Mouse (Mus musculus) myocyte (in vitro differentiated cells): ENCODE measurements around the gene Sptlc2. TPM values are rescaled to one million over a fixed set of nuclear protein-coding genes. Genes with fewer than 3 reads are reported as not detected.

Experiments
- H3K27me3 ChIP-seq: one replicate; pipeline ENCODE4 v1.6.1; 2011; ENCODE audit not compliant: control insufficient read depth, insufficient read depth, insufficient read length
- H3K36me3 ChIP-seq: one replicate; pipeline ENCODE4 v1.6.1; 2011; ENCODE audit not compliant: control insufficient read depth, insufficient read depth
- H3K4me2 ChIP-seq: one replicate; pipeline ENCODE4 v1.6.1; 2011; ENCODE audit warnings: low read depth, control low read depth
- H3K4me3 ChIP-seq: one replicate; pipeline ENCODE4 v1.5.1; 2011; ENCODE audit warnings: mild to moderate bottlenecking, control low read depth, moderate library complexity
- H3K79me2 ChIP-seq: one replicate; pipeline ENCODE4 v1.6.1; 2011; ENCODE audit not compliant: control insufficient read depth, insufficient read depth
- H3ac ChIP-seq: one replicate; pipeline ENCODE4 v1.6.1; 2011; ENCODE audit not compliant: control insufficient read depth, insufficient read length
- CEBPB ChIP-seq: IDR thresholded peaks from 2 replicates; pipeline ENCODE4 v1.6.1; 2011; ENCODE audit warnings: mild to moderate bottlenecking, moderate library complexity; ENCODE audit not compliant: poor library complexity, insufficient read depth, severe bottlenecking
- E2F4 ChIP-seq: IDR thresholded peaks from one replicate; pipeline ENCODE4 v1.6.1; 2011; ENCODE audit warnings: mild to moderate bottlenecking, control low read depth, moderate library complexity; ENCODE audit not compliant: insufficient read depth
- MAX ChIP-seq: IDR thresholded peaks from one replicate; pipeline ENCODE4 v1.6.1; 2011; ENCODE audit warnings: low read depth, mild to moderate bottlenecking, control low read depth
- MYOD1 ChIP-seq, 3 experiments: IDR thresholded peaks; one replicate each; pipeline ENCODE4 v1.6.1; 2011; ENCODE audit warnings: control low read depth in 2 of 3, low read depth in 2 of 3, mild to moderate bottlenecking in 2 of 3, moderate library complexity in 1 of 3; ENCODE audit not compliant: insufficient read length in 2 of 3, control insufficient read depth in 1 of 3
- MYOG ChIP-seq, 3 experiments: IDR thresholded peaks; one replicate each; pipeline ENCODE4 v1.6.1; 2011; ENCODE audit warnings: control low read depth in 2 of 3, low read depth in 2 of 3, mild to moderate bottlenecking in 2 of 3; ENCODE audit not compliant: insufficient read length in 2 of 3, control insufficient read depth in 1 of 3, insufficient read depth in 1 of 3
- POLR2A ChIP-seq: IDR thresholded peaks from one replicate; pipeline ENCODE4 v1.6.1; 2011; ENCODE audit warnings: low read depth, mild to moderate bottlenecking, control low read depth, moderate library complexity; ENCODE audit not compliant: insufficient read length
- POLR2AphosphoS2 ChIP-seq: IDR thresholded peaks from one replicate; pipeline ENCODE4 v1.6.1; 2011; ENCODE audit warnings: low read depth, control low read depth; ENCODE audit not compliant: insufficient read length
- REST ChIP-seq: IDR thresholded peaks from one replicate; pipeline ENCODE4 v1.6.1; 2011; ENCODE audit warnings: mild to moderate bottlenecking, control low read depth, moderate library complexity; ENCODE audit not compliant: insufficient read depth, insufficient read length
- SRF ChIP-seq: IDR thresholded peaks from one replicate; pipeline ENCODE4 v1.6.1; 2011; ENCODE audit warnings: low read depth; ENCODE audit not compliant: control insufficient read depth, insufficient read length
- TCF12 ChIP-seq: IDR thresholded peaks from one replicate; pipeline ENCODE4 v1.6.1; 2011; ENCODE audit warnings: mild to moderate bottlenecking, control low read depth; ENCODE audit not compliant: poor library complexity, insufficient read depth, severe bottlenecking
- TCF3 ChIP-seq: IDR thresholded peaks from one replicate; pipeline ENCODE4 v1.6.1; 2011; ENCODE audit warnings: low read depth, control low read depth; ENCODE audit not compliant: insufficient read length
- USF1 ChIP-seq: IDR thresholded peaks from one replicate; pipeline ENCODE4 v1.6.1; 2011; ENCODE audit warnings: low read depth, mild to moderate bottlenecking, control low read depth, moderate library complexity
- polyA plus RNA-seq: library from polyadenylated mRNA; unstranded; fragments of >200 nt; fragmentation: generic; extraction: Trizol; gene quantifications from one replicate; pipeline ENCODE4 v1.2.1, GENCODE M21; 2012; ENCODE audit warnings: missing spikeins

Gene Sptlc2
- polyA plus RNA-seq, 1 experiment, result 43.4 TPM

GRCm38 (mm10) chr12:87331908-87332307, 56.2 kb downstream of the Sptlc2 start:
- no peak for TF ChIP-seq TCF12
- TF ChIP-seq POLR2A, result no peak
- TF ChIP-seq USF1, result no peak
- TF ChIP-seq CEBPB, result no peak
- Histone ChIP-seq H3K36me3 (peaks cover 21% of the 10 kb centered on the region), H3K79me2 (no peaks in the 10 kb centered on the region), H3K4me2 (no peak overlapping the region), H3K4me3 (no peak overlapping the region), H3K27me3 (no peaks in the 10 kb centered on the region), H3ac (no peak overlapping the region)

GRCm38 (mm10) chr12:87331053-87331456, 57.1 kb downstream of the Sptlc2 start:
- H3K4me3 ChIP-seq, result no peak overlapping the region
- peaks cover 21% of the 10 kb centered on the region for H3K36me3 ChIP-seq
- no peaks in the 10 kb centered on the region for H3K79me2 ChIP-seq
- H3ac ChIP-seq, result no peak overlapping the region
- no peak overlapping the region for H3K4me2 ChIP-seq
- H3K27me3 ChIP-seq, result no peaks in the 10 kb centered on the region
- no peak for TF ChIP-seq SRF
- TF ChIP-seq POLR2AphosphoS2, result no peak

GRCm38 (mm10) chr12:87330213-87330612, 57.9 kb downstream of the Sptlc2 start:
- H3ac ChIP-seq, result no peak overlapping the region
- no peaks in the 10 kb centered on the region for H3K79me2 ChIP-seq
- H3K27me3 ChIP-seq, result no peaks in the 10 kb centered on the region
- no peak overlapping the region for H3K4me3 ChIP-seq
- peaks cover 17% of the 10 kb centered on the region for H3K36me3 ChIP-seq
- TF ChIP-seq MYOD1 (IDR thresholded peaks at IDR 0.05; ENCODE audit: control insufficient read depth in 1 of 3, insufficient read length in 2 of 3, low read depth in 2 of 3) (no peak), TCF12 (no peak), MYOG (IDR thresholded peaks at IDR 0.05; ENCODE audit: control insufficient read depth in 1 of 3, insufficient read depth in 1 of 3, insufficient read length in 2 of 3, low read depth in 2 of 3) (no peak), REST (no peak), E2F4 (no peak), SRF (no peak), USF1 (no peak), TCF3 (no peak)
- no peak overlapping the region for H3K4me2 ChIP-seq

- Histone ChIP-seq H3K4me2 (no peak overlapping the region), H3K79me2 (no peaks in the 10 kb centered on the region), H3ac (no peak overlapping the region), H3K4me3 (no peak overlapping the region), H3K27me3 (no peaks in the 10 kb centered on the region), H3K36me3 (peaks cover 17% of the 10 kb centered on the region)
- TF ChIP-seq TCF3 (no peak), TCF12 (no peak), MAX (no peak), E2F4 (no peak), CEBPB (no peak), MYOG (IDR thresholded peaks at IDR 0.05; ENCODE audit: control insufficient read depth in 1 of 3, insufficient read depth in 1 of 3, insufficient read length in 2 of 3, low read depth in 2 of 3) (no peak), POLR2A (no peak), POLR2AphosphoS2 (no peak)
Measured at GRCm38 (mm10) chr12:87328025-87328424, 60.1 kb downstream of the Sptlc2 start.

- Histone ChIP-seq H3ac (no peak overlapping the region), H3K79me2 (no peaks in the 10 kb centered on the region), H3K4me3 (no peak overlapping the region), H3K27me3 (no peaks in the 10 kb centered on the region), H3K4me2 (no peak overlapping the region), H3K36me3 (peaks cover 17% of the 10 kb centered on the region)
- no peak for TF ChIP-seq SRF
- no peak for TF ChIP-seq MYOD1 (IDR thresholded peaks at IDR 0.05; ENCODE audit: control insufficient read depth in 1 of 3, insufficient read length in 2 of 3, low read depth in 2 of 3)
- no peak for TF ChIP-seq MYOG (IDR thresholded peaks at IDR 0.05; ENCODE audit: control insufficient read depth in 1 of 3, insufficient read depth in 1 of 3, insufficient read length in 2 of 3, low read depth in 2 of 3)
- no peak for TF ChIP-seq MAX
- TF ChIP-seq CEBPB, result no peak
- TF ChIP-seq USF1, result no peak
- no peak for TF ChIP-seq E2F4
- TF ChIP-seq POLR2A, result no peak
- no peak for TF ChIP-seq POLR2AphosphoS2
- TF ChIP-seq TCF3, result no peak
- no peak for TF ChIP-seq TCF12
- TF ChIP-seq REST, result no peak
Measured at GRCm38 (mm10) chr12:87327610-87328009, 60.5 kb downstream of the Sptlc2 start.

- H3K4me3 ChIP-seq, result no peak overlapping the region
- H3K79me2 ChIP-seq, result no peaks in the 10 kb centered on the region
- no peak for TF ChIP-seq TCF12
- no peaks in the 10 kb centered on the region for H3K27me3 ChIP-seq
- peaks cover 17% of the 10 kb centered on the region for H3K36me3 ChIP-seq
- H3K4me2 ChIP-seq, result no peak overlapping the region
- H3ac ChIP-seq, result no peak overlapping the region
Measured at GRCm38 (mm10) chr12:87325452-87325851, 62.7 kb downstream of the Sptlc2 start.
